Mouse (Mus musculus) limb, embryonic 11.5 days (tissue): Measurements from ENCODE around the gene Lbx2. TPM values are rescaled to one million over a fixed set of nuclear protein-coding genes. Genes with fewer than 3 reads are reported as not detected.

Source experiments
- ATAC-seq: fragments of 200-750 bp; cut with Nextera tagmentation; 2 replicates; pipeline ENCODE4 v1.8.0; 2017; ENCODE audit warnings: low read depth; ENCODE audit not compliant: insufficient number of reproducible peaks, low FRiP score, low TSS enrichment
- DNase-seq: peaks from one replicate; pipeline ENCODE4 v3.0.0-alpha.2; 2015; ENCODE audit warnings: low spot score
- H3K27ac ChIP-seq: fragments of 300-500 bp; sonication (generic); replicated peaks from 2 replicates; pipeline ENCODE4 v1.5.1; 2014; ENCODE audit warnings: low read depth, mild to moderate bottlenecking, low read length
- H3K27me3 ChIP-seq: fragments of 300-500 bp; sonication (generic); 2 replicates; pipeline ENCODE4 v1.6.1; 2014; ENCODE audit warnings: mild to moderate bottlenecking, low read length, mixed read lengths; ENCODE audit not compliant: control insufficient read depth, insufficient read depth
- H3K36me3 ChIP-seq: fragments of 300-500 bp; sonication (generic); 2 replicates; pipeline ENCODE4 v1.6.1; 2014; ENCODE audit warnings: mild to moderate bottlenecking, low read length, moderate library complexity, mixed read lengths; ENCODE audit not compliant: control insufficient read depth, insufficient read depth
- H3K4me1 ChIP-seq: fragments of 300-500 bp; sonication (generic); 2 replicates; pipeline ENCODE4 v1.6.1; 2014; ENCODE audit warnings: low read length, mixed read lengths; ENCODE audit not compliant: control insufficient read depth, insufficient read depth
- H3K4me2 ChIP-seq: fragments of 300-500 bp; sonication (generic); 2 replicates; pipeline ENCODE4 v1.6.1; 2014; ENCODE audit warnings: low read depth, mild to moderate bottlenecking, moderate library complexity; ENCODE audit not compliant: severe bottlenecking
- H3K4me3 ChIP-seq: fragments of 300-500 bp; sonication (generic); 2 replicates; pipeline ENCODE4 v1.5.1; 2014; ENCODE audit warnings: low read depth, low read length
- H3K9ac ChIP-seq: fragments of 300-500 bp; sonication (generic); 2 replicates; pipeline ENCODE4 v1.6.1; 2014; ENCODE audit warnings: mild to moderate bottlenecking, low read length
- H3K9me3 ChIP-seq: fragments of 300-500 bp; sonication (generic); 2 replicates; pipeline ENCODE4 v1.6.1; 2016; ENCODE audit warnings: low read length; ENCODE audit not compliant: control insufficient read depth
- WGBS: fragments of 180-500 bp; shearing (Covaris S2); extraction: QIAGEN DNeasy Blood & Tissue Kit; methylation state at CpG from one replicate; pipeline ENCODE4 v1.1.7; 2014; 5-methylcytosine and 5-hydroxymethylcytosine counted together
- polyA plus RNA-seq: library from polyadenylated mRNA; unstranded; fragments of >200 nt; fragmentation: Nextera tagmentation; extraction: Ambion mirVana; gene quantifications from 2 replicates; pipeline ENCODE4 v1.2.1, GENCODE M21; 2014

The Lbx2 gene
- polyA plus RNA-seq, 1 experiment from 2014 or later: 0.81 TPM

DNA sequence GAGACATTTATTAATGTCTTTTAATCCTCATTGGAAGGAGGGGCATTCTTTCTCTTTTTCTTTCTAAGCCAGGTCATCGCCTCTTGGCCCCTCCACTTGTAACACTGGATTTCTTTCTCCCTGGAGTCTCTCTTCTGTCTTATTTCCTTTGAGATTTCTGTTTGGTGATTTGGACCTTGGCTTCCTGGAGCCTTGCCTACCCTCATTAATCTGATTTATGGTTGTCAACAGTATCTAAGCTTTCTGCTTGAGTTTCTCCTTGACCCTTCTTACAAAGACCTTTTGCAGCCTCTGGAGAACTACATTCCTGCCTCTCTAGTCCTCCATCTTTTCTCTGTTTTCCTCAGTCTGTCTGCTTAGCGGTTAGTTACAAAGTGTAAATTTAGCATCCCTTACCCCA lies 12.2 kb downstream of the Lbx2 start:
- no peak for ATAC-seq
- H3K9me3 ChIP-seq: no peaks in the 10 kb centered on the region; the same call in 1 of the 2 replicates
- WGBS: 58% methylated on average over 2 of the region's 2 CpGs
- no peak for DNase-seq
- H3K27me3 ChIP-seq: 0 out of 2 replicates have a peak, but pooled peaks cover 2% of the 10 kb centered on the region
- H3K27ac ChIP-seq: no peak overlapping the region
- H3K4me2 ChIP-seq: no peak overlapping the region
- no peak overlapping the region for H3K4me3 ChIP-seq
- no peaks in the 10 kb centered on the region for H3K36me3 ChIP-seq
- peaks cover 14% of the 10 kb centered on the region for H3K4me1 ChIP-seq
- no peak overlapping the region for H3K9ac ChIP-seq

DNA sequence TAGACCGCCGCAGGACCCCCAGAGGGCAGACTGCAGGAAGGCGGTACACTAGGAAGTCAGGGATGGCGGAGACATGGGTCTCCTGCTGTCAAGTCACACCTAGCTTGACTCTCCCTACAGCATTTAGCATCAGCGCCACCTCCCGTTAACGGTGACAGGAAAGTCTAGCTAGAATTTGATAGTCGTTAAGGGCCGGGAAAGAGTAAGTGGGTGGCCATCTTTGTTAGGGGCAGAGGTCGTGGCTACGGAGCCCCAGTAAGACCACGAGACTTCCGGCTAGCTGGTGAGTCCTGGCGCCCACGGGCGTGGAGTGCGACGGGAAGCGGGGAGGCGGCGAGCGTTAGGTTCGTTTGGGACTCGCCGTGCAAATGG lies 15.1 kb downstream of the Lbx2 start, which contains the start of the genes Ccdc142 and Gm42688:
Gene Ccdc142, plus strand, starts transcription at position 286 of the 372 bp plus-strand sequence.
Gene Gm42688, plus strand, starts transcription at position 302 of the 372 bp plus-strand sequence.
- Histone ChIP-seq H3K27me3 (0 out of 2 replicates have a peak, but pooled peaks cover 3% of the 10 kb centered on the region), H3K9ac (peak within 1 kb of the TSS; percentile 75), H3K36me3 (no peaks in the 10 kb centered on the region), H3K9me3 (no peaks in the 10 kb centered on the region), H3K4me3 (peak within 1 kb of the TSS; percentile 75), H3K27ac (peak within 1 kb of the TSS; percentile 2), H3K4me2 (peak within 1 kb of the TSS; percentile 100), H3K4me1 (peaks cover 14% of the 10 kb centered on the region)
- peak; percentile 75 for ATAC-seq
- 2% methylated on average over 25 of the region's 25 CpGs for WGBS
- DNase-seq: peak; percentile 82

DNA sequence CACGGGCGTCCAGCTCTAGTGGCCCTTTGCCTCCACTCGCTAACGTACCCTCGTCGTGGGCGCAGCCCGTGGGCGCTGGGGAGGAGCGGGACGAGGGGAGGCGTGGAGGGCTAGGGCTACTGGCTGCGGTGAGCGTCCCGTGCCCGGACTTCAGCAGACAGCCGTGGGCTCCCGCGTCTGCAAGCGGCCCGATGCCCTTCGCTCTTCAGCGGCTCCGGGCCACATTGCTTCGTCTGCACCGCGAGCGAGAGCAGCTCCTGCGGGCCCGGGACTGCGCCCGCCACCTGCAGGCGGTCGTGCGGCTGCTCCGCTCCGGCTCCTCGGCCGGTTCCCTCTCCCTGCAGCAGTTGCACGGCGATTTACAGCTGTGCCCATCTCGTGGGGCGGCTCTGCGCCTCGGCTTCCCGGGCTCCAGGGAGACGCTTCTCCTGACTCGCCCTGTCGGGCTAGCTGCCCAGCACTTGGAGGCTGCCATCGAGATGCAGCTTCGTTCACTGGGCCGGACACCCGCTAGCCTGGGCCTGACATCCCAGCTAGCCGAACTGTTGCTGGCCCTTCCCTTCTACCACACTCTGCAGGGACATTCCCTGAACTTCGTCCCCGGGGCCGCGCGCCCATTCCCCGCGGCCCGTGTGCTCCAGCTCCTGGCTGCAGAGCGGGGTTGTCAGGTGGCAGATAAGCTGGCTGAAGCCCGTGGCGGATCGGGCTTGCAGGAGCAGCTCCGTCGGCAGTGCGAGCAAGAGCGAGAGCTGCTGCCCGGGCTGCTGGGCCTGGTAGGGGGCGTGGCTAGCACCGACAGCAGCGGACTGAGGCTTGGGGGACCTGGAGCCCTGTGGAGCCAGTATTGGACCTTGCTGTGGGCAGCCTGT lies 15.8 kb downstream of the Lbx2 start:
- Histone ChIP-seq H3K27ac (peak overlapping the region; percentile 2), H3K4me1 (peaks cover 14% of the 10 kb centered on the region), H3K27me3 (0 out of 2 replicates have a peak, but pooled peaks cover 3% of the 10 kb centered on the region), H3K4me2 (peak overlapping the region; percentile 100), H3K9me3 (no peaks in the 10 kb centered on the region), H3K36me3 (no peaks in the 10 kb centered on the region), H3K9ac (peak overlapping the region; percentile 75), H3K4me3 (peak overlapping the region; percentile 75)
- ATAC-seq: peak; percentile 70
- WGBS: under 1% methylated on average over 73 of the region's 74 CpGs
- DNase-seq: peak; percentile 77

- Histone ChIP-seq H3K4me1 (peaks cover 19% of the 10 kb centered on the region), H3K9ac (no peak overlapping the region; the same call in 1 of the 2 replicates), H3K36me3 (no peaks in the 10 kb centered on the region), H3K27me3 (0 out of 2 replicates have a peak, but pooled peaks cover 3% of the 10 kb centered on the region), H3K4me3 (no peak overlapping the region), H3K27ac (no peak overlapping the region), H3K4me2 (no peak overlapping the region), H3K9me3 (no peaks in the 10 kb centered on the region)
- WGBS: 40% methylated on average over 11 of the region's 11 CpGs
- DNase-seq (no peak), ATAC-seq (no peak)
Observed at GRCm38 (mm10) chr6:83103130-83103650, 17.0 kb downstream of the Lbx2 start.

DNA sequence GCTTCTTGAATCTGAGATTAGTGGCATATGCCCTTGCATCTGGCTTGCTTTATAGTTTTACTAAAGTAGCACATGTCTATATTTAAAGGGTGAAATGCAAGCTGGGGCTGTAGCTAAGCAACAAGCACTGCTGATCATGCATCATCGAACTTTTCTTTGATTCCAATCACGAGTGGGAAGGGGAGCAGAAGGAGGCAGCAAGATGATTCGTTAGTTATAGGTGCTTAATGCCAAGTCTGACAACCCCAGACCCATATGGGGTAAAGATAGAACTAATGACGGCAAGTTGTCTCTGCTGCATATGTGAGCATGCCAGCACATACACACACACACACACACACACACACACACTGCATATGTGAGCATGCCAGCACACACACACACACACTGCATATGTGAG lies 18.0 kb downstream of the Lbx2 start:
- no peak overlapping the region for H3K27ac ChIP-seq
- ATAC-seq (no peak), DNase-seq (no peak)
- H3K36me3 ChIP-seq: no peaks in the 10 kb centered on the region
- H3K4me3 ChIP-seq: no peak overlapping the region
- 90% methylated on average over 4 of the region's 4 CpGs for WGBS
- H3K4me2 ChIP-seq: no peak overlapping the region
- H3K9me3 ChIP-seq: no peaks in the 10 kb centered on the region
- H3K4me1 ChIP-seq: peaks cover 22% of the 10 kb centered on the region
- 0 out of 2 replicates have a peak, but pooled peaks cover 3% of the 10 kb centered on the region for H3K27me3 ChIP-seq
- no peak overlapping the region for H3K9ac ChIP-seq

GRCm38 (mm10) chr6:83107566-83108400 lies 21.6 kb downstream of the Lbx2 start:
- 0 out of 2 replicates have a peak overlapping the region, but pooled peaks have one; percentile 9 for H3K27ac ChIP-seq
- DNase-seq (peak; percentile 89), ATAC-seq (no peak)
- H3K27me3 ChIP-seq: 0 out of 2 replicates have a peak, but pooled peaks cover 3% of the 10 kb centered on the region
- H3K9ac ChIP-seq: no peak overlapping the region
- H3K4me3 ChIP-seq: peak overlapping the region; percentile 97
- no peaks in the 10 kb centered on the region for H3K9me3 ChIP-seq
- H3K4me1 ChIP-seq: peaks cover 12% of the 10 kb centered on the region
- WGBS: 30% methylated on average over 13 of the region's 13 CpGs
- H3K4me2 ChIP-seq: peak overlapping the region; percentile 85; the same call in 1 of the 2 replicates
- peaks cover 2% of the 10 kb centered on the region; the same call in 1 of the 2 replicates for H3K36me3 ChIP-seq

GRCm38 (mm10) chr6:83108762-83109668 lies 22.8 kb downstream of the Lbx2 start, which contains the start of gene Mrpl53:
Gene Mrpl53, plus strand, starts transcription at chr6:83109040.
- H3K4me3 ChIP-seq: peak within 1 kb of the TSS; percentile 97
- WGBS: under 1% methylated on average over 76 of the region's 76 CpGs
- ATAC-seq: peak; percentile 73

More at GRCm38 (mm10) chr6:83108762-83109668, 22.8 kb downstream of the Lbx2 start, which contains the start of gene Mrpl53:
- H3K9me3 ChIP-seq: no peaks in the 10 kb centered on the region
- peak within 1 kb of the TSS; percentile 91 for H3K9ac ChIP-seq
- H3K27ac ChIP-seq: peak within 1 kb of the TSS; percentile 56
- peak; percentile 84 for DNase-seq
- H3K36me3 ChIP-seq: peaks cover 2% of the 10 kb centered on the region; the same call in 1 of the 2 replicates
- H3K27me3 ChIP-seq: no peaks in the 10 kb centered on the region
- peaks cover 8% of the 10 kb centered on the region; the same call in 1 of the 2 replicates for H3K4me1 ChIP-seq
- peak within 1 kb of the TSS; percentile 85 for H3K4me2 ChIP-seq
